Mouse (Mus musculus): ENCODE measurements around the gene Klf8. TPM values are rescaled to one million over a fixed set of nuclear protein-coding genes. Genes with fewer than 3 reads are reported as not detected.
"Not testable (repeated sequence)": the region's sequence is repeated elsewhere in the genome, so short reads cannot be mapped to it uniquely, and the experiment has no call there.

The Klf8 gene
- polyA plus RNA-seq (2012): not detected in 2 replicates

- Histone ChIP-seq H3K9me3 (ENCODE audit: control insufficient read depth, low read length) (no peaks in the 10 kb centered on the region), H3K4me3 (replicated peaks) (peak within 1 kb of the TSS; percentile 66), H3K36me3 (ENCODE audit: control insufficient read depth) (no peaks in the 10 kb centered on the region), H3K4me1 (ENCODE audit: control insufficient read depth) (peaks cover 18% of the 10 kb centered on the region), H3K27me3 (ENCODE audit: control insufficient read depth) (peaks cover 3% of the 10 kb centered on the region)
- TF ChIP-seq TAL1 (IDR thresholded peaks at IDR 0.05; ENCODE audit: low read length): no peak
- TF ChIP-seq GATA1 (IDR thresholded peaks at IDR 0.05; ENCODE audit: low read length): no peak
Measured at GRCm38 (mm10) chrX:153237304-153237919, at the start of gene Klf8. Klf8 (plus strand) TSS chrX:153237466.

DNA sequence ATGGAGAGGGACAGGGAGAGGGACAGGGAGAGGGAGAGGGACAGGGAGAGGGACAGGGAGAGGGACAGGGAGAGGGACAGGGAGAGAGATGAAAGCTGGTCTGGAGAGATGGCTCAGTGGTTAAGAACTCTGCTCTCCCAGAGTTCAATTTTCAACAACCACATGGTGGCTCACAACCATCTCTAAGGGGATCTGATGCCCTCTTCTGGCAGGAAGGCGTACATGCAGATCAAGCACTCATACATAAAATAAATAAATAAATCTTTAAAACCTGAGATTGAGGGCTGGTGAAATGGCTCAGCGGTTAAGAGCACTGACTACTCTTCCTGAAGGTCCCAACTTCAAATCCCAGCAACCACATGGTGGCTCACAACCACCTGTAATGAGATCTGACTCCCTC is 38.1 kb upstream of the Klf8 start:
- not testable (repeated sequence) for H3K9me3 ChIP-seq (ENCODE audit: control insufficient read depth, low read length); H3K36me3 ChIP-seq (ENCODE audit: control insufficient read depth); H3K27me3 ChIP-seq (ENCODE audit: control insufficient read depth); H3K4me3 ChIP-seq (replicated peaks); H3K4me1 ChIP-seq (ENCODE audit: control insufficient read depth)

GRCm38 (mm10) chrX:153211101-153211500 is 26.2 kb upstream of the Klf8 start:
- no peak overlapping the region for H3K4me3 ChIP-seq (replicated peaks)
- no peaks in the 10 kb centered on the region for H3K9me3 ChIP-seq (ENCODE audit: control insufficient read depth, low read length)
- no peaks in the 10 kb centered on the region for H3K4me1 ChIP-seq (ENCODE audit: control insufficient read depth)
- H3K27me3 ChIP-seq (ENCODE audit: control insufficient read depth): no peaks in the 10 kb centered on the region
- no peaks in the 10 kb centered on the region for H3K36me3 ChIP-seq (ENCODE audit: control insufficient read depth)
- TF ChIP-seq TAL1 (IDR thresholded peaks at IDR 0.05; ENCODE audit: low read length) (no peak), GATA1 (IDR thresholded peaks at IDR 0.05; ENCODE audit: low read length) (no peak)

- Histone ChIP-seq H3K4me3 (replicated peaks) (no peak overlapping the region), H3K27me3 (ENCODE audit: control insufficient read depth) (peaks cover 3% of the 10 kb centered on the region; the same call in 1 of the 2 replicates), H3K36me3 (ENCODE audit: control insufficient read depth) (no peaks in the 10 kb centered on the region), H3K4me1 (ENCODE audit: control insufficient read depth) (no peaks in the 10 kb centered on the region), H3K9me3 (ENCODE audit: control insufficient read depth, low read length) (no peaks in the 10 kb centered on the region)
- TF ChIP-seq GATA1 (IDR thresholded peaks at IDR 0.05; ENCODE audit: low read length) (no peak), TAL1 (IDR thresholded peaks at IDR 0.05; ENCODE audit: low read length) (no peak)
Measured at GRCm38 (mm10) chrX:153231240-153231639, 6.0 kb upstream of the Klf8 start.

- no peaks in the 10 kb centered on the region for H3K36me3 ChIP-seq (ENCODE audit: control insufficient read depth)
- TF ChIP-seq GATA1 (IDR thresholded peaks at IDR 0.05; ENCODE audit: low read length) (no peak), TAL1 (IDR thresholded peaks at IDR 0.05; ENCODE audit: low read length) (no peak)
Measured at GRCm38 (mm10) chrX:153233255-153233654, 4.0 kb upstream of the Klf8 start.

DNA sequence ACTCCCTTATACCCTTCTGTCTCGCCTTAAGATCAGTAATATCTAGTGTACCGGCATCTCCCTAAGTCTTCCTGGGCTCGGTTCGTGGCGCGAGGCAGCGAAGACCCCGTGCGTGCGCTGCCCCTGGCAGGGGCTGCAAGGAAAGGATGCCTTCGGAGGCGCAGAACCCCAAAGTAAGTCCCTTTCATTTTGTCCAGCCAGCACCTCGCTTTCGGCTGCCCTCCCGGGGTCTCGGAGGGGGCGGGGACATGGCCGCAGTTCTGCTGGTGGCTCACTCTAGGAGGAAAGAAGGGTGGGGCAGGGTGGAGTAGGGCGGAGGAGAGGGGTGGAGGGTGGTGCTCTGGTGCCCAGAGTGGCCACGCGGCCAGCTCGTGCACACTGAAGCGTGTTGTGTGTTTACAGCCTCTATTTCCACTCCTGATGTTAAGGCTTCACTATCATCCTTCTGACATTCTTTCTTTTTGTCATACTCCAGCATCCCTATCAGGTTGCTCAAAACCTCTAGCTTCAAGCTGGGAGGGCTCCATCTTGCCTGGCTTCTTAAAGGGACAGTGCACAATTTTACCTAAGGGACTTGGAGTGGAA is 746 bp downstream of the Klf8 start:
- Histone ChIP-seq H3K27me3 (ENCODE audit: control insufficient read depth) (peaks cover 3% of the 10 kb centered on the region), H3K36me3 (ENCODE audit: control insufficient read depth) (no peaks in the 10 kb centered on the region), H3K4me1 (ENCODE audit: control insufficient read depth) (peaks cover 18% of the 10 kb centered on the region), H3K4me3 (replicated peaks) (peak overlapping the region; percentile 66), H3K9me3 (ENCODE audit: control insufficient read depth, low read length) (no peaks in the 10 kb centered on the region)
- TF ChIP-seq GATA1 (IDR thresholded peaks at IDR 0.05; ENCODE audit: low read length) (no peak), TAL1 (IDR thresholded peaks at IDR 0.05; ENCODE audit: low read length) (no peak)

More at GRCm38 (mm10) chrX:153233255-153233654, 4.0 kb upstream of the Klf8 start:
- no peaks in the 10 kb centered on the region for H3K9me3 ChIP-seq (ENCODE audit: control insufficient read depth, low read length)
- H3K4me3 ChIP-seq (replicated peaks): no peak overlapping the region
- peaks cover 12% of the 10 kb centered on the region for H3K4me1 ChIP-seq (ENCODE audit: control insufficient read depth)
- H3K27me3 ChIP-seq (ENCODE audit: control insufficient read depth): peaks cover 3% of the 10 kb centered on the region

DNA sequence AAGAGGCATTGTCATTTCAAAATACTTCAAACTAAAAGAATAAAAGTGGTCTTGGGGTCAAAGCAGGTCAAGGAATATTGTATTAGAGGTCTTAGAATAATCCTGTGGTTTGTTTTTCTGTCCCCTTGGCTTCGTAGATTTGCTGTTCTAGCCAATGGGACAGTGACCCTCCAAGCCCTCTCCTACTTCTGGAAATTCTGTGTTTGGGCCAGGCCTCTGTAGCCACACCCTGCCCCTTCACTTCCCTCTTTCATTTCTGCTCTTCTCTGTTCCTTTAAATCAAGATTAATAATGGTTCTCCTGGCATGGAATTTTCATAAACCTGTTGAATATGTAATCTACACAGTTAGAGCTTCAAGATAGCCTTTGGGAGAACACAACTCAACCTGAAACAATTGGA is 17.0 kb downstream of the Klf8 start:
- H3K4me1 ChIP-seq (ENCODE audit: control insufficient read depth): no peaks in the 10 kb centered on the region
- no peaks in the 10 kb centered on the region for H3K9me3 ChIP-seq (ENCODE audit: control insufficient read depth, low read length)
- no peaks in the 10 kb centered on the region for H3K27me3 ChIP-seq (ENCODE audit: control insufficient read depth)
- TF ChIP-seq TAL1 (IDR thresholded peaks at IDR 0.05; ENCODE audit: low read length): no peak
- no peak for TF ChIP-seq GATA1 (IDR thresholded peaks at IDR 0.05; ENCODE audit: low read length)
- no peaks in the 10 kb centered on the region for H3K36me3 ChIP-seq (ENCODE audit: control insufficient read depth)
- H3K4me3 ChIP-seq (replicated peaks): no peak overlapping the region

- H3K36me3 ChIP-seq (ENCODE audit: control insufficient read depth): no peaks in the 10 kb centered on the region
- no peak for TF ChIP-seq GATA1 (IDR thresholded peaks at IDR 0.05; ENCODE audit: low read length)
- no peak for TF ChIP-seq TAL1 (IDR thresholded peaks at IDR 0.05; ENCODE audit: low read length)
- H3K4me3 ChIP-seq (replicated peaks): no peak overlapping the region
- no peaks in the 10 kb centered on the region for H3K27me3 ChIP-seq (ENCODE audit: control insufficient read depth)
- no peaks in the 10 kb centered on the region for H3K4me1 ChIP-seq (ENCODE audit: control insufficient read depth)
- no peaks in the 10 kb centered on the region for H3K9me3 ChIP-seq (ENCODE audit: control insufficient read depth, low read length)
Measured at GRCm38 (mm10) chrX:153255504-153255903, 18.2 kb downstream of the Klf8 start.

- TF ChIP-seq GATA1 (IDR thresholded peaks at IDR 0.05; ENCODE audit: low read length): no peak
- TF ChIP-seq TAL1 (IDR thresholded peaks at IDR 0.05; ENCODE audit: low read length): no peak
- Histone ChIP-seq H3K27me3 (ENCODE audit: control insufficient read depth) (no peaks in the 10 kb centered on the region), H3K4me3 (replicated peaks) (no peak overlapping the region), H3K4me1 (ENCODE audit: control insufficient read depth) (no peaks in the 10 kb centered on the region), H3K9me3 (ENCODE audit: control insufficient read depth, low read length) (no peaks in the 10 kb centered on the region), H3K36me3 (ENCODE audit: control insufficient read depth) (no peaks in the 10 kb centered on the region)
Measured at GRCm38 (mm10) chrX:153282185-153282584, 44.9 kb downstream of the Klf8 start.

- H3K4me1 ChIP-seq (ENCODE audit: control insufficient read depth): no peaks in the 10 kb centered on the region
- no peaks in the 10 kb centered on the region for H3K9me3 ChIP-seq (ENCODE audit: control insufficient read depth, low read length)
- H3K4me3 ChIP-seq (replicated peaks): no peak overlapping the region
- TF ChIP-seq TAL1 (IDR thresholded peaks at IDR 0.05; ENCODE audit: low read length): no peak
- TF ChIP-seq GATA1 (IDR thresholded peaks at IDR 0.05; ENCODE audit: low read length): no peak
- no peaks in the 10 kb centered on the region for H3K27me3 ChIP-seq (ENCODE audit: control insufficient read depth)
- H3K36me3 ChIP-seq (ENCODE audit: control insufficient read depth): no peaks in the 10 kb centered on the region
Measured at GRCm38 (mm10) chrX:153311356-153311755, 74.1 kb downstream of the Klf8 start.
